Mouse (Mus musculus) lung, adult 2 months (tissue): Measurements from ENCODE around the gene Cdc42se2.

Experiments used
- CTCF ChIP-seq: fragments of 200-500 bp; IDR thresholded peaks from 2 replicates; pipeline ENCODE4 v1.5.1; 2011; ENCODE audit warnings: mild to moderate bottlenecking, low read length, control low read depth; ENCODE audit not compliant: insufficient read depth
- POLR2A ChIP-seq: fragments of 200-500 bp; IDR thresholded peaks from 2 replicates; pipeline ENCODE4 v1.6.1; 2011; ENCODE audit warnings: low read depth, mild to moderate bottlenecking, control low read depth, low read length, borderline replicate concordance; ENCODE audit errors: extremely low read depth

DNA sequence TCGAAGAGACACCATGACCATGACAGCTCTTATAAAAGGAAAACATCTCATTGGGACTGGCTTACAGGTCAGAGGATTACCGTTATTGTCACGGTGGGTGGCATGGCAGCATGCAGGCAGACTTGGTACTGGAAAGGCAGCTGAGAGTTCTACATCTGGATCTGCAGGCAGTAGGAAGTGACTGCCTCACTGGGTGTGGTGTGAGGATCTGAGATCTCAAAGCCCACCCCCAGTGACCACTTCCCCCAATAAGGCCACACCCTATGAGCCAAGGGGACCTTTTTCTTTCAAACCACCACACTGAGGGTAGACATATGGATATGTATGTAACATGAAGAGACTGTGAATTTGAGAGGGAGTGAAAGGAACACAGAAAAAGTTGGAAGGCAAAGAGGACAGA, 7.2 kb upstream of the Cdc42se2 start:
- TF ChIP-seq CTCF (no peak), POLR2A (no peak)
